Mouse (Mus musculus) 416B (cell line): ENCODE results near the gene Srp68.

Source experiments
- DNase-seq: peaks from one replicate; pipeline ENCODE4 v3.0.0; 2011; ENCODE audit warnings: low read depth

Gene Srp68

DNA sequence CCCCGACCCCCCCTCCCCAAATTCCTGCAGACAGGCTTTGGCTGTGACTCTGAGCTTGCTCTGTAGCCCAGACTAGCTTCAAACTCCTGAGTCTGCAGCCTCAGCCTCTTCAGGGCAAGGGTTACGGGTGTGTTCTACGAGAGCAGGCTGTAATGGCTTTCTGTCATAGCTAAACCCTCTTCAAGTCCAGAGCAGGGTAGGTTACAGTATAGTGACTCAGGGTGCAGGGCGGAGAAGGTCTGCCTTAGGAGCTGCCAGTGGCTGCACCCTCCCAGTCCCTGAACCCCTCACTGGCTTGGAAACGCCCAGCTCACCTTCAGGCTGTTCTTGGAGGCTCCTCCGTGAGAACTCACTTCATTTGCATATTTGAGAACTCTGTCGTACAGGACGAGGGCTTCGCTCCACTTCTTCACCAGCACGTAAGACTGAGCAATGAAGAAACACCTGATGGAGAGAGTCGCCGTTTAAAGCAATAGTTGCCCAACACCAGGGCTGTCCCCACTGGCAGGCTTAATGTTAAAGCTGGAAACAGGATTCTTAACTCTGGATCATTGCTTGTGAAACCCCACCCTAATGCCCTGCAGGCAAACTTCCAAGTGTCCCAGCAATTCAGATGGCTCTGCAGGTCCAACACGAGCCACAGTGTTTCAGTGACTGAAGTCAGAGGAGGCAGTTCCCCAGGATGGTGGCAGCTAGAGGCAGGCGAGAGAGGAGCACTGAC lies 26.4 kb downstream of the Srp68 start:
- DNase-seq, result no peak

GRCm38 (mm10) chr11:116245616-116246015 lies 28.4 kb downstream of the Srp68 start:
- no peak for DNase-seq

GRCm38 (mm10) chr11:116244580-116244979 lies 29.4 kb downstream of the Srp68 start:
- no peak for DNase-seq

DNA sequence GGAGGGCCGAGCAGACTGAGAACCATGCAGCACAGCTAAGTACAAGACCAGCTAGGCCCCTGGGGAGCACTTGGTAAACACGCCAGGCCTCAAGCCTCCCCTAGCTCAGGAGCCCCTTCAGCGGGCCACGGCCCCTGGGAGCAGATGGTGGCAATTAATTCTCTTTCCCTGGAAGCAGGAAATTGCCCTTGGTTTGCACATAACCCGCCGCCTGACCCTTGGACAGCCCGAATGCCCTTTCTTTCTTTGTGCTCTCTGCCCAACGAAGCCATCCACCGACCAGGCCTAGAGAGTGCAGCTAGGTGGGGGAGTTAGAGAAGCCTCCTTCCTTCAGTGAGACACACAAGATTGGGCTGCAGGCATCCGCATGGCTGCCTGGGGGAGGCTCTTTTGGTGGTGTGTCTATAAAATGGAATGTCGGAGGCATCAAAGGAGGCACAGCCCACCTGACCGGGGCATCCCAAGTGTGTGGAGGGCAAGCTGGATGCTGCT lies 32.2 kb downstream of the Srp68 start:
- DNase-seq, result no peak

DNA sequence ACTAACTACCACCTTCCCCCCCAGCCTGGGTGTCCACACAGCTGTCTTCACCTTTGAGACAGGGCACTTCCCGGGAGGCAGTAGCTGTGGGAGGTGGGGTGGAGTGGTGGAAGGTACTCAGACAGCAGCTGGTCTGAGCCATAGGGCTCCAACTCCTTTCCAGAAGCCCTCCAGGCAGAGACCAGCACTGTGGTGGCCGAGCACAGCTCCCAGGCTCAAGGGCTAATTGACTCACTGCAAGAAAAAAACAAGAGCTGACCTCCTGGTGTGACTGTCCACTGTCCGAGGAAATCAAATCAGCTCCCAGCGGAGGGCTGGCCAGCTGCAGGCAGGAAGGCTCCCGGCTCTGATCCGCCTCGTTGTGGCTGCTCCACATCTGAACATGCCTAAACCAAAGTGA lies 34.2 kb downstream of the Srp68 start:
- DNase-seq, result no peak

GRCm38 (mm10) chr11:116237742-116238395 lies 36.1 kb downstream of the Srp68 start, which contains the start of gene Evpl:
Gene Evpl, minus strand, starts transcription at chr11:116238077.
- no peak for DNase-seq

DNA sequence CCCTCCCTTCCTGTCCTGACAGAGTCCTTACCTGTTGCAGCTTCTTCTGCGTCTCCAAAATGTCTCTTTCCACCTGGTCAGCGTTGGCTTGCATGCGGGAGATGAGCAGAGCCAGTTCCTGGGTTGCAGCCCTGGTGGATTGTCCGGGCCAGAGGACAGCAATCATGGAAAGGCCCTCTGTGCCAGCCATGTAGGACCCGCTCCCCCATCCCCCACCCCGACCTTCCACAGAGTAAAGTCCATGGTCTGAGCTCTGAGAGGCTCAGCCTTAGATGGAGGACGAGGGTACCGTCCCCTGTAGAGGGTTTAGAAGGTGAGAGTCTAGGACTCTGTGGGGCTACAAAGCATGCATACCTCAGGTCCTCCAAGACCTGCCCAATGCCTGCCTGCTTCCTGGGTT lies 39.1 kb downstream of the Srp68 start:
- DNase-seq, result no peak

DNA sequence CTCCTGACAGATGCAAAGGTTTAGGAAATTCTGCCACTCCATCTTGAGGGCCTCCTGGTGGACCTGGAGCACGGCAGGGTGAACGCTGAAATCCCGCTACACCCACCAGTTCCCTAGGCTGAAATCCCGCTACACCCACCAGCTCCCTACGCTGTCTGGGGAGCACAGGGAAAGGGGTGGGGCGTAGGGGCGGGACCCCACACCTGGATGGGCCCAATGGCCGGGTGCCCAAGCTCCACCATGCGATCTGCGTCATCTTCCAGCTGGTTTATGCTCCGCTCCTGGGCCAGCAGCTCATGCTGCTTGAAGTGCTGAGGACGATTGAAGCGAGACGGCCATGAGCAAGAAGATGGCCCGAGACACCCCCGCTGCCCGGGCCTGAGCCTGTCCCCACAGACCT lies 41.6 kb downstream of the Srp68 start:
- DNase-seq, result no peak

GRCm38 (mm10) chr11:116228699-116229098 lies 45.3 kb downstream of the Srp68 start:
- no peak for DNase-seq

- DNase-seq, result peak; percentile 84
These were observed 47.6 kb downstream of the Srp68 start for GRCm38 (mm10) chr11:116226414-116226813.

- DNase-seq, result no peak
These were observed 51.3 kb downstream of the Srp68 start for GRCm38 (mm10) chr11:116222740-116223059.

DNA sequence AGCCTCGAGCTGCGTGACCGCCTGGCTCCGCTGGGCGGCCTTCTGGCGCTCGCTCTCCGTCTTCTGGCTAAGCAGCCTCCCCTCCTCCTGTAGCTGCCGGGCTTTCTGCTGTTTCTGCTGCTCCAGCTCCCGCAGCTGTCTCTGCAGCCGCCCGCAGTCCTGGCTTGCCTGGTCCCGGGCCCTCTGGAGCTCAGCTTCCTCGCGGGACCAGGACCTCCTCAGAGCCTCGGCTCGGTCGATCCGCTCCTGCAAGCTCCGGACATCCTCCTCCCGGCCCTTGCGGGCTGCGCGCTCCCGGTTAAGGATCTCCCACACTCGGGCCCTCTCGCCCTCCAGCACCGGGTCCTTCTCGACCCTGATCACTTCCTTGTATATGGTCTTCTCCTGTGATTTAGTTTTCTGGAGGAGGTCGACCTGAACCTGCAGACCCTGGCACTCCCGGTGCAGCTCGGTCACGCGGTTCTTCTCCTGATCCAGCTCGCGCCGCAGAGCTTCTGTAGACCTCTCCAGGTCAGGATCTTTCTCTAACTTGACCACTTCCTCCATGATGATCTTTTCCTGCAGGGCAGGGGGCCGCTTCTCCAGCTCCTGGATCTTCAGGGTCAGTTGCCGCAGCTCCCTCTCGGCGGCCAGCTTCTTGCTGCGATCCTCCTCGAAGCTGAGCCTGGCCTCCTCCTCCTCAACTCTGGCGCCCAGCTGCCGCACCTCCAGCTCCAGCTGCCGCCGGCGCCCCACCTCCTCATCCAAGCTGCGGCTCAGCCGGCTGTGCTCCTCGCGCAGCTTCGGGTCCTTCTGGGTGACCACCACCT lies 51.9 kb downstream of the Srp68 start:
- DNase-seq, result no peak

GRCm38 (mm10) chr11:116219885-116220284 lies 54.1 kb downstream of the Srp68 start:
- DNase-seq, result peak; percentile 84

- DNase-seq, result peak; percentile 99
These were observed 55.1 kb downstream of the Srp68 start for GRCm38 (mm10) chr11:116218737-116219400.

GRCm38 (mm10) chr11:116218263-116218662 lies 55.8 kb downstream of the Srp68 start:
- no peak for DNase-seq

DNA sequence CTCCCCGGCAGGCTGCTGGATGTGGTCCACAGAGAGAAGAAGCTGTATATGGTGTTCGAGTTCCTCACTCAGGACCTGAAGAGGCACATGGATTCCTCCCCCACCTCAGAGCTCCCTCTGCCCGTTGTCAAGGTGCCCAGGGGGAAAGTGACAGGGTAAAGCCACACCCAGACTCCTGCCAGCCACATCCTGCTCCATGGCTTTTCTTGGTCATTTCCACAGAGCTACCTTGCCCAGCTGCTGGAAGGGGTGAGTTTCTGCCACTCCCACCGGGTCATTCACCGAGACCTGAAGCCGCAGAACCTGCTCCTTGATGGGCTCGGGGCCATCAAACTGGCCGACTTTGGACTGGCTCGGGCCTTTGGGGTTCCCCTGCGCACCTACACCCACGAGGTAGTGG lies 57.5 kb downstream of the Srp68 start:
- peak; percentile 41 for DNase-seq

DNA sequence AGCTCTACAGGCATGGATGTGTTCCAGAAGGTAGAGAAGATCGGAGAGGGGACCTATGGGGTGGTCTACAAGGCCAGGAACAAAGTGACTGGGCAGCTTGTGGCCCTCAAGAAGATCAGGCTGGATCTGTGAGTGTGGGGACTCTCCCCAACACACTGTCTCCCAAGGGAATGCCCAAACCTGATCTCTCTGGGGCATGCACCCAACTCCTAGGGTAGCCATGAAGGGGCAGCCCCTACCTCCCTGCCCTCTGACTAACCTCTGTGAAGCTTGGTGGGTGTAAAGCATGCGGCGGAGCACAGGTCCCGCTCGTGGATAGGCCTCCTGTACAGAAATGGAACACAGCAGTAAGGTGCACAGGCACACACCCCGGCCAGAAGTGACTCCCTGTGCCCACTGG lies 58.0 kb downstream of the Srp68 start:
- DNase-seq, result no peak

- DNase-seq, result peak; percentile 51
These were observed 58.8 kb downstream of the Srp68 start for GRCm38 (mm10) chr11:116215181-116215580.

DNA sequence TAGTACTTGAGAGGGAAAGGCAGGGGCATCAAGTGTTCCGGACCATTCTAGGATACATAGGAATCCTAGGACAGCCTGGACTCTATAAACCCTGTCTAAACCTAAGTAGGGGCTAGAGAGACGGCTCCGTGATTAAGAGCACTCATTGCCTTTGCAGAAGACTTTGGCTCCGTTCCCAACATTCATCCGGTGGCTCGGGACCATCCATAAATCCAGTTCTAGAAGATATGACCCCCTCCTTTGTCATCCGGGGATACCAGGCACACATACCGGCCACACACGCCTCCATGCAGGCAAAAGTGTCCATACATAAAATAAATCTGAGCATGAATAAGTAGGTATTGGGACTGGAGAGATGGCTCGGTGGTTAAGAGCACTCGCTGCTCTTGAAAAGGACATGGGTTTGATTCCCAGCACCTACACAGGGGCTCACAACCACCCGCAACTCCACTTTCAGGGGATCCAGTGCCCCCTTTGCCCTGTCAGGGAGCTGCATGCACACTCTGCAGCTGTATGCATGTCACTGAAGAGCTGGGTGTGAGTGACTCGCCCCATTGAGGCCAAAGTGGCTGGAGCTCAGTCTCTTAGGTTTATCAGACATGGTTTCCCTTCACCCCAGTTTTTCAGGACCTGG lies 60.0 kb downstream of the Srp68 start:
- DNase-seq, result no peak

- DNase-seq, result no peak
These were observed 61.2 kb downstream of the Srp68 start for GRCm38 (mm10) chr11:116212847-116213246.

DNA sequence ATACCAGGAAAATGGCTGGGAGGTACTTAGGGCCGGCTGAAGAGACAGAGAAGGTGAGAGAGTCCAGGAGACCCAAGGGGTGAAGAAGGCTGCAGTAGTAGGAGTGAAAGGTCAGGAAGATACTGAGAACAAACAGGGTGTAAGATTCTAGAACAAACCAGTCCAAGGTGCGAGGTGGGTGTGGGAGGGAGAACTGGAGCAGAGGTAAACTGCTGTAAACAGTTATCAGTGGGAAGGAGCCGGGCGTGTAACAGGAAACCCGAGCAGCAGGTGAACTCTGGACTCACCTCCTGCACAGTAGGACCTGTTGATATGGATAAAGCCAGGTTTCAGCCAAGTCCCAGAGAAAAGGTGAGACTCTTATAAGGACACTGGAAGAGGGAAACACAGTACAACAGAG lies 63.3 kb downstream of the Srp68 start:
- no peak for DNase-seq

- DNase-seq, result no peak
These were observed 64.8 kb downstream of the Srp68 start for GRCm38 (mm10) chr11:116209257-116209656.
